Mouse (Mus musculus) MN1 (cell line): ENCODE measurements at regions not wholly inside any gene's neighbourhood (a gene's known extent, or its start where the extent isn't known, plus 50 kb on each side); places are given as distances from the start of the nearest gene placed in this dataset.
"Not testable (repeated sequence)": the region's sequence is repeated elsewhere in the genome, so short reads cannot be mapped to it uniquely, and the experiment has no call there.

Experiments used
- DNase-seq: peaks from one replicate; pipeline ENCODE4 v3.0.0-alpha.2; 2016; ENCODE audit warnings: low spot score

GRCm38 (mm10) chr6:117678276-117678675 is 162.7 kb upstream of the Zfp637 start:
- no peak for DNase-seq

- DNase-seq = no peak
These were observed 162.1 kb upstream of the Zfp637 start for GRCm38 (mm10) chr6:117678877-117679276.

- DNase-seq = no peak
These were observed 154.8 kb upstream of the Zfp637 start for GRCm38 (mm10) chr6:117686212-117686611.

GRCm38 (mm10) chr6:117687045-117687444 is 153.9 kb upstream of the Zfp637 start:
- no peak for DNase-seq

- DNase-seq = no peak
These were observed 152.3 kb upstream of the Zfp637 start for GRCm38 (mm10) chr6:117688664-117689178.

- peak; percentile 45 for DNase-seq
These were observed 140.7 kb upstream of the Zfp637 start for GRCm38 (mm10) chr6:117700286-117700685.

- no peak for DNase-seq
These were observed 139.4 kb upstream of the Zfp637 start for GRCm38 (mm10) chr6:117701547-117701946.

GRCm38 (mm10) chr6:117706006-117706405 is 135.0 kb upstream of the Zfp637 start:
- no peak for DNase-seq

GRCm38 (mm10) chr6:117709212-117709611 is 131.8 kb upstream of the Zfp637 start:
- DNase-seq = no peak

GRCm38 (mm10) chr6:117715056-117715777 is 125.8 kb upstream of the Zfp637 start:
- DNase-seq = peak; percentile 37

- not testable (repeated sequence) for DNase-seq
These were observed 124.6 kb upstream of the Zfp637 start for GRCm38 (mm10) chr6:117716422-117716821.

- not testable (repeated sequence) for DNase-seq
These were observed 88.6 kb upstream of the Zfp637 start for GRCm38 (mm10) chr6:117752338-117752737.

- not testable (repeated sequence) for DNase-seq
These were observed 85.3 kb upstream of the Zfp637 start for GRCm38 (mm10) chr6:117755682-117756081.

- DNase-seq = no peak
These were observed 84.8 kb upstream of the Zfp637 start for GRCm38 (mm10) chr6:117756176-117756575.

GRCm38 (mm10) chr6:117758516-117758915 is 82.5 kb upstream of the Zfp637 start:
- DNase-seq = peak; percentile 45

GRCm38 (mm10) chr6:117771506-117771905 is 69.5 kb upstream of the Zfp637 start:
- no peak for DNase-seq

- no peak for DNase-seq
These were observed 68.6 kb upstream of the Zfp637 start for GRCm38 (mm10) chr6:117772396-117772795.

- DNase-seq = peak; percentile 49
These were observed 65.5 kb upstream of the Zfp637 start for GRCm38 (mm10) chr6:117775304-117776050.

- DNase-seq = no peak
These were observed 63.0 kb upstream of the Zfp637 start for GRCm38 (mm10) chr6:117778027-117778426.

- no peak for DNase-seq
These were observed 62.5 kb upstream of the Zfp637 start for GRCm38 (mm10) chr6:117778481-117778880.

GRCm38 (mm10) chr6:117779020-117779419 is 62.0 kb upstream of the Zfp637 start:
- DNase-seq = no peak

- no peak for DNase-seq
These were observed 52.1 kb upstream of the Zfp637 start for GRCm38 (mm10) chr6:117788580-117789540.
